Mouse (Mus musculus): ENCODE measurements at regions not wholly inside any gene's neighbourhood (a gene's known extent, or its start where the extent isn't known, plus 50 kb on each side); places are given as distances from the start of the nearest gene placed in this dataset.

DNA sequence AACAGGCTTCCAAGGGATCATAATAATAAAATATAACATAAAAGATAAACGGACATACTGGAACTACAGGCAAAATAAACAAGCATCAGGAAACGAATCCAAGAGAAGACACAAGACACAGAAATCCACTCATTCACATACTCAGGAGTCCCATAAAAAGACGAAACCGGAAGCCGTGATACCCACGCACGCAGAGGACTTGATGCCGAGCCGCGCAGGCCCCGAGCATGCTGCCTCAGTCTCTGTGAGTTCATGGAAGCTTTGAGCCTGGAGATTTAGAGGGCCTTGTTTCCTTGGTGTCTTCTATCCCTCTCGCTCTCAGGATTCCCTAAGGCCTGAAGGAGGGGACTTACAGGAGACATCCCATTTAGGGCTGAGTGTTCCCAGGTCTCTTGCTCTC lies 57.3 kb upstream of the Dyrk2 start:
- TF ChIP-seq POLR2A (IDR thresholded peaks at IDR 0.05; ENCODE audit: insufficient read depth, low read length): no peak
- no peak for TF ChIP-seq CTCF (IDR thresholded peaks at IDR 0.05; ENCODE audit: low read depth, low read length)
- no peak for TF ChIP-seq EP300 (IDR thresholded peaks at IDR 0.05; ENCODE audit: insufficient read depth, low read depth, low read length)
